16 mouse cellular contexts compared by ENCODE assay signal in genomic region chr9:102351221-102351620, GRCm38 (mm10). TPM values are rescaled to one million over a fixed set of nuclear protein-coding genes. Genes with fewer than 3 reads are reported as not detected.
DNase-seq lines count a peak whose midpoint lies in the region; ATAC-seq and TF ChIP-seq lines count a peak whose summit lies in the region.
"Had no signal": no experiment of that assay in that cellular context is flagged by ENCODE, and none has a peak within 500 bp of the region (broad histone marks: within the 10 kb centered on the region; RNA-seq: fewer than 3 reads in every experiment).

No protein-coding gene starts in this region.

- peaks cover 23% of the 10 kb centered on the region for H3K4me1 ChIP-seq in neural tube, embryonic 12.5 days
- H3K4me1 ChIP-seq in forebrain, postnatal 0 days (ENCODE audit: insufficient read depth) = 0 out of 2 replicates have a peak, but pooled peaks cover 5% of the 10 kb centered on the region
- H3K4me1 ChIP-seq in midbrain, embryonic 11.5 days (ENCODE audit: control insufficient read depth, insufficient read depth, low read length) = peaks cover 15% of the 10 kb centered on the region

- peaks cover 59% of the 10 kb centered on the region for H3K27me3 ChIP-seq in neural tube, embryonic 12.5 days (replicated peaks)
- no peaks in the 10 kb centered on the region for H3K27me3 ChIP-seq in forebrain, postnatal 0 days (ENCODE audit: insufficient read depth, low read length)
- peaks cover 27% of the 10 kb centered on the region for H3K27me3 ChIP-seq in midbrain, embryonic 11.5 days (ENCODE audit: control insufficient read depth, insufficient read depth, low read length)

- 56% methylated on average over 5 of the region's 5 CpGs for WGBS in neural tube, embryonic 12.5 days
- 67% methylated on average over 5 of the region's 5 CpGs for WGBS in forebrain, postnatal 0 days
- 65% methylated on average over 5 of the region's 5 CpGs for WGBS in midbrain, embryonic 11.5 days

- peak overlapping the region; percentile 23; the same call in 1 of the 2 replicates for H3K9ac ChIP-seq in neural tube, embryonic 12.5 days
- 0 out of 2 replicates have a peak overlapping the region, but pooled peaks have one; percentile 75 for H3K9ac ChIP-seq in forebrain, postnatal 0 days
- H3K9ac ChIP-seq in midbrain, embryonic 11.5 days (ENCODE audit: low read length) = no peak overlapping the region
- H3K9ac ChIP-seq: embryonic facial prominence, embryonic 15.5 days; liver, embryonic 12.5 days had no signal

- H3K36me3 ChIP-seq in neural tube, embryonic 12.5 days = no peaks in the 10 kb centered on the region
- no peaks in the 10 kb centered on the region for H3K36me3 ChIP-seq in forebrain, postnatal 0 days (ENCODE audit: insufficient read depth)
- no peaks in the 10 kb centered on the region for H3K36me3 ChIP-seq in midbrain, embryonic 11.5 days (ENCODE audit: control insufficient read depth, insufficient read depth, low read length)
- H3K36me3 ChIP-seq: embryonic facial prominence, embryonic 15.5 days; liver, embryonic 12.5 days had no signal

- DNase-seq in neural tube, embryonic 10.5 days (ENCODE audit: extremely low spot score, low spot score) = no peak
- DNase-seq in forebrain, postnatal 0 days = no peak
- peak; percentile 85 for DNase-seq in midbrain, embryonic 11.5 days (ENCODE audit: low spot score, missing footprints)
- no peak for DNase-seq in layer of hippocampus, postnatal 36 days
- DNase-seq in frontal cortex, postnatal 14 days (ENCODE audit: low spot score in 2 of 2) = no peak
- DNase-seq in layer of hippocampus, adult 9-11 months = no peak
- DNase-seq: lung, postnatal 14 days; spleen, adult 18-20 months; thymus, adult 2 months had no signal

- H3K4me2 ChIP-seq in neural tube, embryonic 12.5 days (replicated peaks) = peak overlapping the region; percentile 99
- H3K4me2 ChIP-seq in forebrain, postnatal 0 days (ENCODE audit: low read depth) = peak overlapping the region; percentile 91
- peak overlapping the region; percentile 99 for H3K4me2 ChIP-seq in midbrain, embryonic 11.5 days
- H3K4me2 ChIP-seq: embryonic facial prominence, embryonic 15.5 days; heart, embryonic 11.5 days; liver, embryonic 12.5 days had no signal

- ATAC-seq in neural tube, embryonic 12.5 days (ENCODE audit: low FRiP score, low read depth) = no peak
- ATAC-seq in forebrain, postnatal 0 days = no peak
- ATAC-seq in midbrain, embryonic 11.5 days (ENCODE audit: low FRiP score) = no peak
- ATAC-seq: liver, embryonic 12.5 days had no signal

- H3K9me3 ChIP-seq in neural tube, embryonic 12.5 days = no peaks in the 10 kb centered on the region
- H3K9me3 ChIP-seq in forebrain, postnatal 0 days (ENCODE audit: low read length) = no peaks in the 10 kb centered on the region
- H3K9me3 ChIP-seq in midbrain, embryonic 11.5 days (ENCODE audit: control insufficient read depth, low read length) = no peaks in the 10 kb centered on the region
- H3K9me3 ChIP-seq: embryonic facial prominence, embryonic 15.5 days; liver, embryonic 12.5 days had no signal

- TF ChIP-seq CTCF in forebrain, postnatal 0 days (IDR thresholded peaks at IDR 0.05; ENCODE audit: low read depth) = no peak

- no peak overlapping the region for H3K27ac ChIP-seq in neural tube, embryonic 12.5 days
- no peak overlapping the region for H3K27ac ChIP-seq in forebrain, postnatal 0 days (ENCODE audit: low read depth, low read length)
- no peak overlapping the region for H3K27ac ChIP-seq in midbrain, embryonic 11.5 days (ENCODE audit: low read depth, low read length)
- H3K27ac ChIP-seq: embryonic facial prominence, embryonic 15.5 days; layer of hippocampus, adult 2 months; liver, embryonic 12.5 days had no signal

- H3K4me3 ChIP-seq in neural tube, embryonic 12.5 days = no peak overlapping the region
- H3K4me3 ChIP-seq in forebrain, postnatal 0 days (ENCODE audit: low read depth, low read length) = peak overlapping the region; percentile 81
- H3K4me3 ChIP-seq in midbrain, embryonic 11.5 days (ENCODE audit: low read depth, low read length) = peak overlapping the region; percentile 56; the same call in 1 of the 2 replicates
- H3K4me3 ChIP-seq: liver, embryonic 12.5 days had no signal

RNA-seq across cellular contexts. Expression of gene Ephb1, which starts 3.3 kb away (rescaled TPM):
- 19.2 and 21.2 TPM in 2 replicates for polyA plus RNA-seq in neural tube, embryonic 12.5 days (2016; fragmentation: Nextera tagmentation; extraction: Ambion mirVana)
- 37.7 and 48.6 TPM in 2 replicates for total RNA-seq in forebrain, postnatal 0 days (2014; rRNA removed)
- 26.8 and 34.9 TPM in 2 replicates for polyA plus RNA-seq in forebrain, postnatal 0 days (2015; fragmentation: Nextera tagmentation; extraction: Ambion mirVana)
- polyA plus RNA-seq in midbrain, embryonic 11.5 days (2014; fragmentation: Nextera tagmentation; extraction: Ambion mirVana) = 17.8 and 18.8 TPM in 2 replicates
- total RNA-seq in layer of hippocampus, postnatal 36 days (2021) = 10 to 100 TPM; 25.8 to 26.6 TPM
- total RNA-seq: common myeloid progenitor, adult 5-6 weeks; hematopoietic stem cell, adult 5-6 weeks had no signal
